Mouse (Mus musculus) G1E (cell line): ENCODE results near the gene Vps11.
"Not testable (repeated sequence)": the region's sequence is repeated elsewhere in the genome, so short reads cannot be mapped to it uniquely, and the experiment has no call there.

ENCODE experiments used
- CTCF ChIP-seq: IDR thresholded peaks from 2 replicates; pipeline ENCODE4 v1.5.1; 2012; ENCODE audit warnings: low read depth, low read length, inconsistent platforms, mixed read lengths
- TAL1 ChIP-seq: conservative IDR thresholded peaks from 2 replicates; pipeline ENCODE4 v1.6.1; 2012; ENCODE audit warnings: low read depth, low read length, inconsistent platforms, mixed read lengths

DNA sequence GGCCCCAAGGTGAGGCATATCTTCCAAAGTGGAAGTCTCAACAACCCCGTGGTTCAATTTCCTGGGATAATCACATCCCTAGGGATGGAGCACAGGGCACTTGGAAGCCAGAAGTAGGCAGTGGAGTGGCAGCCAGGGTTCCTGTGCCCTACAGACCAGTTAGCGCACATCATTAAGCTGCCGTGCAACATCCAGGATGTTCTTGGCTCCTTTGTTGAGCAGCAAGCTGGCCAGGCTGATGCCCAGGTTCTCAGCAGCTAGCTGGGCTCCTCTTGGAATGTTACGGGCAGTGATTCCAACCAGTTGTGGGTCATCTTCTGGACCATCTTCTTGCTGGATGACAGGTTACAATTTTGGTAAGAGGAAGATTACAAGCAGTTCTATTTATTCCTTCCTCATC is 25.0 kb downstream of the Vps11 start:
- TF ChIP-seq TAL1, CTCF: not testable (repeated sequence)
